23 mouse cellular contexts compared by ENCODE assay signal in genomic region chr2:24770861-24771260, GRCm38 (mm10). TPM values are rescaled to one million over a fixed set of nuclear protein-coding genes. Genes with fewer than 3 reads are reported as not detected.
DNase-seq lines count a peak whose midpoint lies in the region; TF ChIP-seq lines count a peak whose summit lies in the region.
"Had no signal": no experiment of that assay in that cellular context is flagged by ENCODE, and none has a peak within 500 bp of the region (broad histone marks: within the 10 kb centered on the region; RNA-seq: fewer than 3 reads in every experiment).

No protein-coding gene starts in this region.

- TF ChIP-seq CTCF in layer of hippocampus, adult 2 months (conservative IDR thresholded peaks at IDR 0.05): no peak
- TF ChIP-seq CTCF in kidney, adult 2 months (conservative IDR thresholded peaks at IDR 0.05; ENCODE audit: insufficient read depth, insufficient read length, low read depth, low read length): no peak

- no peak overlapping the region for H3K4me3 ChIP-seq in layer of hippocampus, adult 2 months
- H3K4me3 ChIP-seq in kidney, adult 2 months (ENCODE audit: insufficient read depth, low read depth, low read length): no peak overlapping the region
- H3K4me3 ChIP-seq: embryonic facial prominence, embryonic 13.5 days; erythroblast, embryonic 14.5 days; forebrain, embryonic 13.5 days; gastrocnemius, adult 2 months; hindbrain, embryonic 12.5 days; hindbrain, embryonic 15.5 days had no signal

- H3K27me3 ChIP-seq in kidney, adult 2 months (replicated peaks; ENCODE audit: control insufficient read depth, insufficient read depth, low read length): no peaks in the 10 kb centered on the region
- H3K27me3 ChIP-seq: embryonic facial prominence, embryonic 13.5 days; hindbrain, embryonic 12.5 days; hindbrain, embryonic 15.5 days had no signal

- H3K4me1 ChIP-seq in kidney, adult 2 months (ENCODE audit: control insufficient read depth, insufficient read depth, low read length): no peaks in the 10 kb centered on the region
- H3K4me1 ChIP-seq: embryonic facial prominence, embryonic 13.5 days; forebrain, embryonic 13.5 days; hindbrain, embryonic 12.5 days; hindbrain, embryonic 15.5 days had no signal

- WGBS in kidney, adult 2 months: 72% methylated on average over 4 of the region's 4 CpGs

- peak overlapping the region; percentile 41; the same call in 1 of the 2 replicates for H3K27ac ChIP-seq in layer of hippocampus, adult 2 months
- no peak overlapping the region for H3K27ac ChIP-seq in kidney, adult 2 months (ENCODE audit: insufficient read depth, low read depth, low read length)
- H3K27ac ChIP-seq: embryonic facial prominence, embryonic 13.5 days; forebrain, embryonic 13.5 days; gastrocnemius, adult 2 months; hindbrain, embryonic 12.5 days; hindbrain, embryonic 15.5 days had no signal

- no peaks in the 10 kb centered on the region for H3K36me3 ChIP-seq in kidney, adult 2 months (ENCODE audit: control insufficient read depth, insufficient read depth, low read length)
- H3K36me3 ChIP-seq: embryonic facial prominence, embryonic 13.5 days; hindbrain, embryonic 12.5 days; hindbrain, embryonic 15.5 days had no signal

- DNase-seq in cerebellum, postnatal 10 days: peak; percentile 38 to 47
- DNase-seq in cerebellum, adult 9-11 months: no peak
- DNase-seq in layer of hippocampus, adult 2 months (ENCODE audit: low spot score in 2 of 2): peak in 1 of 2 experiments; percentile 45
- no peak for DNase-seq in layer of hippocampus, adult 8-10 months (ENCODE audit: low spot score in 2 of 2)
- DNase-seq in layer of hippocampus, postnatal 10 days (ENCODE audit: low spot score in 2 of 2): peak; percentile 51 to 65
- no peak for DNase-seq in kidney, adult 2 months
- no peak for DNase-seq in cerebellum, postnatal 14 days
- DNase-seq: adrenal gland, postnatal 10 days; adrenal gland, postnatal 36 days; cerebellum, adult 11 months; cerebellum, adult 2 months; cerebellum, postnatal 25 days; gastrocnemius, adult 2 months; gastrocnemius, postnatal 14 days; heart, adult 11 months had no signal

- no peak for TF ChIP-seq POLR2A in kidney, adult 2 months (IDR thresholded peaks at IDR 0.05; ENCODE audit: low read depth, low read length)

RNA-seq across cellular contexts. Expression of gene Cacna1b, which starts 7.9 kb away (rescaled TPM):
- total RNA-seq in layer of hippocampus, adult 2 months (2021): 10 to 100 TPM; 77.2 to 79.7 TPM
- 10 to 100 TPM; 67.6 to 77.5 (median 76.0) TPM for total RNA-seq in layer of hippocampus, adult 8-10 months (2022)
- total RNA-seq in layer of hippocampus, postnatal 10 days (2021): 100 to 1,000 TPM; 105 to 106 TPM
- polyA plus RNA-seq in kidney, adult 2 months (2012; rRNA removed): 0.03 and 1.2 TPM in 2 replicates
- total RNA-seq: common myeloid progenitor, adult 5-6 weeks; hematopoietic stem cell, adult 5-6 weeks had no signal
- polyA plus RNA-seq: heart, postnatal 0 days had no signal

Comparison
In these comparisons a context has a peak if more than half of its experiments do, and no peak if none do; other contexts are left out.
1. DNase-seq: peak in cerebellum, postnatal 10 days (2 of 2) and layer of hippocampus, postnatal 10 days (2 of 2); none in cerebellum, adult 9-11 months (single experiment), layer of hippocampus, adult 8-10 months (0 of 2), kidney, adult 2 months (single experiment) and cerebellum, postnatal 14 days (0 of 2).